Mouse (Mus musculus): ENCODE results near the gene Ankdd1b. TPM values are rescaled to one million over a fixed set of nuclear protein-coding genes. Genes with fewer than 3 reads are reported as not detected.

Ankdd1b gene
- not detected in 2 replicates for polyA plus RNA-seq (2016; fragmentation: Nextera tagmentation; extraction: Ambion mirVana)

GRCm38 (mm10) chr13:96470957-96471356 lies at the start of gene Ankdd1b:
Ankdd1b (minus strand) TSS chr13:96471198.
- no peaks in the 10 kb centered on the region for H3K4me1 ChIP-seq
- WGBS: 87% methylated on average over 14 of the region's 14 CpGs
- no peak for DNase-seq (ENCODE audit: low spot score)
- H3K9me3 ChIP-seq (replicated peaks): no peaks in the 10 kb centered on the region
- H3K36me3 ChIP-seq: no peaks in the 10 kb centered on the region
- H3K4me3 ChIP-seq: no peak within 1 kb of the TSS
- H3K27ac ChIP-seq: no peak within 1 kb of the TSS
- H3K27me3 ChIP-seq (ENCODE audit: low read depth, poor library complexity, severe bottlenecking): no peaks in the 10 kb centered on the region

- H3K27me3 ChIP-seq (ENCODE audit: low read depth, poor library complexity, severe bottlenecking): no peaks in the 10 kb centered on the region
- peaks cover 11% of the 10 kb centered on the region for H3K36me3 ChIP-seq
- H3K4me3 ChIP-seq: no peak overlapping the region
- H3K9me3 ChIP-seq (replicated peaks): no peaks in the 10 kb centered on the region
- DNase-seq (ENCODE audit: low spot score): no peak
- 100% methylated on average over 2 of the region's 2 CpGs for WGBS
- H3K4me1 ChIP-seq: 0 out of 2 replicates have a peak, but pooled peaks cover 2% of the 10 kb centered on the region
- H3K27ac ChIP-seq: no peak overlapping the region
These were observed 46.3 kb upstream of the Ankdd1b start for GRCm38 (mm10) chr13:96517335-96517734.

GRCm38 (mm10) chr13:96516249-96516648 lies 45.3 kb upstream of the Ankdd1b start:
- peaks cover 7% of the 10 kb centered on the region for H3K4me1 ChIP-seq

GRCm38 (mm10) chr13:96514154-96514942 lies 43.4 kb upstream of the Ankdd1b start:
- H3K4me1 ChIP-seq: peaks cover 7% of the 10 kb centered on the region
- H3K27ac ChIP-seq: no peak overlapping the region
- DNase-seq (ENCODE audit: low spot score): no peak
- no peaks in the 10 kb centered on the region for H3K9me3 ChIP-seq (replicated peaks)
- no peak overlapping the region for H3K4me3 ChIP-seq
- H3K36me3 ChIP-seq: peaks cover 11% of the 10 kb centered on the region
- H3K27me3 ChIP-seq (ENCODE audit: low read depth, poor library complexity, severe bottlenecking): no peaks in the 10 kb centered on the region
- WGBS: 84% methylated on average over 5 of the region's 5 CpGs

More at GRCm38 (mm10) chr13:96516249-96516648, 45.3 kb upstream of the Ankdd1b start:
- DNase-seq (ENCODE audit: low spot score): no peak
- H3K27me3 ChIP-seq (ENCODE audit: low read depth, poor library complexity, severe bottlenecking): no peaks in the 10 kb centered on the region
- no peaks in the 10 kb centered on the region for H3K9me3 ChIP-seq (replicated peaks)
- 95% methylated on average over 9 of the region's 9 CpGs for WGBS
- no peak overlapping the region for H3K27ac ChIP-seq
- H3K36me3 ChIP-seq: peaks cover 11% of the 10 kb centered on the region
- no peak overlapping the region for H3K4me3 ChIP-seq

- Histone ChIP-seq H3K36me3 (peaks cover 12% of the 10 kb centered on the region), H3K27me3 (ENCODE audit: low read depth, poor library complexity, severe bottlenecking) (no peaks in the 10 kb centered on the region), H3K27ac (no peak overlapping the region), H3K4me1 (peaks cover 7% of the 10 kb centered on the region), H3K4me3 (no peak overlapping the region), H3K9me3 (replicated peaks) (no peaks in the 10 kb centered on the region)
- no peak for DNase-seq (ENCODE audit: low spot score)
- WGBS: 65% methylated on average over 5 of the region's 5 CpGs
These were observed 40.9 kb upstream of the Ankdd1b start for GRCm38 (mm10) chr13:96511893-96512292.

- no peak for DNase-seq (ENCODE audit: low spot score)
- H3K9me3 ChIP-seq (replicated peaks): no peaks in the 10 kb centered on the region
- H3K36me3 ChIP-seq: peaks cover 6% of the 10 kb centered on the region
- H3K27ac ChIP-seq: no peak overlapping the region
- no peaks in the 10 kb centered on the region for H3K27me3 ChIP-seq (ENCODE audit: low read depth, poor library complexity, severe bottlenecking)
- H3K4me1 ChIP-seq: peaks cover 6% of the 10 kb centered on the region
- WGBS: 83% methylated on average over 1 of the region's 1 CpGs
- H3K4me3 ChIP-seq: no peak overlapping the region
These were observed 40.3 kb upstream of the Ankdd1b start for GRCm38 (mm10) chr13:96511262-96511661.

GRCm38 (mm10) chr13:96510635-96511034 lies 39.6 kb upstream of the Ankdd1b start:
- Histone ChIP-seq H3K36me3 (peaks cover 4% of the 10 kb centered on the region; the same call in 1 of the 2 replicates), H3K4me3 (no peak overlapping the region), H3K27me3 (ENCODE audit: low read depth, poor library complexity, severe bottlenecking) (no peaks in the 10 kb centered on the region), H3K4me1 (peaks cover 5% of the 10 kb centered on the region), H3K9me3 (replicated peaks) (no peaks in the 10 kb centered on the region), H3K27ac (no peak overlapping the region)
- 83% methylated on average over 13 of the region's 13 CpGs for WGBS
- DNase-seq (ENCODE audit: low spot score): no peak

- WGBS: 91% methylated on average over 4 of the region's 4 CpGs
- DNase-seq (ENCODE audit: low spot score): no peak
- peaks cover 5% of the 10 kb centered on the region for H3K4me1 ChIP-seq
- H3K27ac ChIP-seq: no peak overlapping the region
- no peaks in the 10 kb centered on the region for H3K27me3 ChIP-seq (ENCODE audit: low read depth, poor library complexity, severe bottlenecking)
- no peak overlapping the region for H3K4me3 ChIP-seq
- H3K9me3 ChIP-seq (replicated peaks): no peaks in the 10 kb centered on the region
- H3K36me3 ChIP-seq: 0 out of 2 replicates have a peak, but pooled peaks cover 4% of the 10 kb centered on the region
These were observed 36.5 kb upstream of the Ankdd1b start for GRCm38 (mm10) chr13:96507541-96507940.

GRCm38 (mm10) chr13:96506313-96506712 lies 35.3 kb upstream of the Ankdd1b start:
- Histone ChIP-seq H3K4me1 (no peaks in the 10 kb centered on the region), H3K27me3 (ENCODE audit: low read depth, poor library complexity, severe bottlenecking) (no peaks in the 10 kb centered on the region), H3K9me3 (replicated peaks) (no peaks in the 10 kb centered on the region), H3K27ac (no peak overlapping the region), H3K36me3 (0 out of 2 replicates have a peak, but pooled peaks cover 4% of the 10 kb centered on the region), H3K4me3 (no peak overlapping the region)
- DNase-seq (ENCODE audit: low spot score): no peak
- 72% methylated on average over 6 of the region's 6 CpGs for WGBS

- Histone ChIP-seq H3K9me3 (replicated peaks) (no peaks in the 10 kb centered on the region), H3K4me3 (no peak overlapping the region), H3K4me1 (no peaks in the 10 kb centered on the region), H3K27me3 (ENCODE audit: low read depth, poor library complexity, severe bottlenecking) (no peaks in the 10 kb centered on the region), H3K27ac (no peak overlapping the region), H3K36me3 (peaks cover 7% of the 10 kb centered on the region; the same call in 1 of the 2 replicates)
- 94% methylated on average over 4 of the region's 4 CpGs for WGBS
- DNase-seq (ENCODE audit: low spot score): no peak
These were observed 34.7 kb upstream of the Ankdd1b start for GRCm38 (mm10) chr13:96505661-96506060.

GRCm38 (mm10) chr13:96499891-96500290 lies 28.9 kb upstream of the Ankdd1b start:
- WGBS: 91% methylated on average over 2 of the region's 2 CpGs
- H3K9me3 ChIP-seq (replicated peaks): no peaks in the 10 kb centered on the region
- H3K27ac ChIP-seq: no peak overlapping the region
- H3K4me3 ChIP-seq: no peak overlapping the region
- H3K4me1 ChIP-seq: no peaks in the 10 kb centered on the region
- DNase-seq (ENCODE audit: low spot score): no peak
- no peaks in the 10 kb centered on the region for H3K27me3 ChIP-seq (ENCODE audit: low read depth, poor library complexity, severe bottlenecking)
- peaks cover 8% of the 10 kb centered on the region; the same call in 1 of the 2 replicates for H3K36me3 ChIP-seq

- no peaks in the 10 kb centered on the region for H3K27me3 ChIP-seq (ENCODE audit: low read depth, poor library complexity, severe bottlenecking)
- H3K27ac ChIP-seq: no peak overlapping the region
- H3K9me3 ChIP-seq (replicated peaks): no peaks in the 10 kb centered on the region
- H3K4me3 ChIP-seq: no peak overlapping the region
- peaks cover 9% of the 10 kb centered on the region; the same call in 1 of the 2 replicates for H3K36me3 ChIP-seq
- no peaks in the 10 kb centered on the region for H3K4me1 ChIP-seq
- WGBS: 88% methylated on average over 8 of the region's 8 CpGs
- DNase-seq (ENCODE audit: low spot score): no peak
These were observed 25.6 kb upstream of the Ankdd1b start for GRCm38 (mm10) chr13:96496630-96497029.

GRCm38 (mm10) chr13:96490433-96490832 lies 19.4 kb upstream of the Ankdd1b start, which contains the start of gene Gm17622:
Gm17622 (plus strand) TSS chr13:96490733.
- WGBS: 91% methylated on average over 3 of the region's 3 CpGs
- H3K27ac ChIP-seq: no peak within 1 kb of the TSS
- no peaks in the 10 kb centered on the region for H3K9me3 ChIP-seq (replicated peaks)
- H3K36me3 ChIP-seq: peaks cover 22% of the 10 kb centered on the region
- H3K4me1 ChIP-seq: no peaks in the 10 kb centered on the region
- H3K4me3 ChIP-seq: no peak within 1 kb of the TSS
- no peaks in the 10 kb centered on the region for H3K27me3 ChIP-seq (ENCODE audit: low read depth, poor library complexity, severe bottlenecking)
- DNase-seq (ENCODE audit: low spot score): no peak
